Mouse (Mus musculus) CH12.LX (cell line): ENCODE results near the gene Anp32a. TPM values are rescaled to one million over a fixed set of nuclear protein-coding genes. Genes with fewer than 3 reads are reported as not detected.
A peak's percentile ranks its signal among the peaks of the same experiment; 100 is the strongest.

Experiments
- DNase-seq: peaks from one replicate; pipeline ENCODE4 v3.0.0-alpha.2; 2013; ENCODE audit errors: extremely low read depth
- H3K27ac ChIP-seq: 2 replicates; pipeline ENCODE4 v1.5.1; 2012; ENCODE audit warnings: low read depth, mild to moderate bottlenecking, control low read depth, moderate library complexity; ENCODE audit not compliant: insufficient read depth
- H3K27me3 ChIP-seq: replicated peaks from 2 replicates; pipeline ENCODE3; 2012; ENCODE audit warnings: inconsistent platforms
- H3K36me3 ChIP-seq, 2 experiments: replicated peaks in 1 of 2; 2 replicates each; pipeline versions ENCODE3 to v1.6.1; 2012; ENCODE audit warnings: inconsistent platforms in 1 of 2, low read length in 1 of 2, mild to moderate bottlenecking in 1 of 2, mixed read lengths in 1 of 2, moderate library complexity in 1 of 2; ENCODE audit not compliant: control insufficient read depth in 1 of 2, insufficient read depth in 1 of 2
- H3K4me1 ChIP-seq, 2 experiments: 2 replicates each; pipeline ENCODE4 v1.6.1; 2012; ENCODE audit warnings: inconsistent platforms in 1 of 2, moderate library complexity in 1 of 2; ENCODE audit not compliant: insufficient read depth in 2 of 2, control insufficient read depth in 1 of 2
- H3K4me2 ChIP-seq: 2 replicates; pipeline ENCODE4 v1.6.1; 2012; ENCODE audit warnings: low read depth, mild to moderate bottlenecking, control low read depth; ENCODE audit not compliant: poor library complexity, insufficient read depth, severe bottlenecking
- H3K4me3 ChIP-seq, 3 experiments: fragments of 150-350 bp in 1 of 3; sonication (generic) in 1 of 3; replicated peaks in 1 of 3; 2 replicates each; pipeline versions ENCODE3 to v1.5.1; 2011 to 2012; ENCODE audit warnings: low read depth in 2 of 3, low read length in 2 of 3, mild to moderate bottlenecking in 2 of 3, moderate library complexity in 2 of 3, control low read depth in 1 of 3, improper control_type of control experiment in 1 of 3, inconsistent platforms in 1 of 3, mixed read lengths in 1 of 3; ENCODE audit not compliant: poor library complexity in 1 of 3
- H3K79me2 ChIP-seq: replicated peaks from 2 replicates; pipeline ENCODE4 v1.6.1; 2012; ENCODE audit warnings: mild to moderate bottlenecking, moderate library complexity; ENCODE audit not compliant: control insufficient read depth, poor library complexity, insufficient read depth, severe bottlenecking; ENCODE audit errors: extremely low read depth
- H3K9ac ChIP-seq: 2 replicates; pipeline ENCODE4 v1.6.1; 2012; ENCODE audit warnings: low read depth, mild to moderate bottlenecking, control low read depth, moderate library complexity; ENCODE audit not compliant: insufficient read depth
- H3K9me3 ChIP-seq: replicated peaks from 2 replicates; pipeline ENCODE3; 2012; ENCODE audit warnings: low read length, inconsistent platforms, mixed read lengths
- BHLHE40 ChIP-seq: IDR thresholded peaks from 2 replicates; pipeline ENCODE4 v1.6.1; 2011; ENCODE audit warnings: mild to moderate bottlenecking, low read depth, low read length, improper control_type of control experiment
- CHD2 ChIP-seq: IDR thresholded peaks from 2 replicates; pipeline ENCODE4 v1.6.1; 2011; ENCODE audit warnings: low read length, improper control_type of control experiment
- EP300 ChIP-seq: IDR thresholded peaks from 2 replicates; pipeline ENCODE4 v1.6.1; 2011; ENCODE audit warnings: low read length, improper control_type of control experiment
- ETS1 ChIP-seq: conservative IDR thresholded peaks from 2 replicates; pipeline ENCODE4 v1.6.1; 2012; ENCODE audit warnings: low read depth, mild to moderate bottlenecking, inconsistent platforms, low read length, improper control_type of control experiment, moderate library complexity
- GABPA ChIP-seq: IDR thresholded peaks from 2 replicates; pipeline ENCODE4 v1.6.1; 2012; ENCODE audit warnings: low read depth, low read length, improper control_type of control experiment, inconsistent platforms; ENCODE audit not compliant: insufficient replicate concordance
- HCFC1 ChIP-seq: IDR thresholded peaks from 2 replicates; pipeline ENCODE4 v1.6.1; 2012; ENCODE audit warnings: low read depth, mild to moderate bottlenecking, inconsistent platforms, low read length, improper control_type of control experiment
- IRF4 ChIP-seq: IDR thresholded peaks from 2 replicates; pipeline ENCODE4 v1.6.1; 2014; ENCODE audit warnings: low read depth, mild to moderate bottlenecking, inconsistent platforms, low read length, improper control_type of control experiment
- JUN ChIP-seq: IDR thresholded peaks from 2 replicates; pipeline ENCODE4 v1.6.1; 2011; ENCODE audit warnings: low read depth, mild to moderate bottlenecking, low read length, improper control_type of control experiment, moderate library complexity; ENCODE audit not compliant: insufficient read depth
- JUND ChIP-seq: conservative IDR thresholded peaks from 2 replicates; pipeline ENCODE4 v1.6.1; 2011; ENCODE audit warnings: low read depth, low read length, improper control_type of control experiment
- KAT2A ChIP-seq: IDR thresholded peaks from 2 replicates; pipeline ENCODE4 v1.6.1; 2012; ENCODE audit warnings: low read length, improper control_type of control experiment, inconsistent platforms; ENCODE audit not compliant: insufficient replicate concordance
- MEF2A ChIP-seq: IDR thresholded peaks from 2 replicates; pipeline ENCODE4 v1.6.1; 2014; ENCODE audit warnings: low read depth, mild to moderate bottlenecking, inconsistent platforms, low read length, improper control_type of control experiment, borderline replicate concordance
- MYC ChIP-seq: IDR thresholded peaks from 2 replicates; pipeline ENCODE4 v1.6.1; 2011; ENCODE audit warnings: low read depth, mild to moderate bottlenecking, improper control_type of control experiment, low read length
- PAX5 ChIP-seq: IDR thresholded peaks from 2 replicates; pipeline ENCODE4 v1.6.1; 2012; ENCODE audit warnings: low read length, inconsistent platforms, mixed read lengths
- POLR2A ChIP-seq: IDR thresholded peaks from 2 replicates; pipeline ENCODE4 v1.6.1; 2011; ENCODE audit warnings: low read depth, mild to moderate bottlenecking, improper control_type of control experiment, low read length
- POLR2AphosphoS2 ChIP-seq: IDR thresholded peaks from 2 replicates; pipeline ENCODE4 v1.6.1; 2011; ENCODE audit warnings: low read depth, low read length, improper control_type of control experiment
- RAD21 ChIP-seq: IDR thresholded peaks from 2 replicates; pipeline ENCODE4 v1.6.1; 2011; ENCODE audit warnings: low read depth, mild to moderate bottlenecking, low read length, improper control_type of control experiment, moderate library complexity
- RCOR1 ChIP-seq: conservative IDR thresholded peaks from 2 replicates; pipeline ENCODE4 v1.6.1; 2012; ENCODE audit warnings: low read depth, mild to moderate bottlenecking, inconsistent platforms, low read length, improper control_type of control experiment
- SIN3A ChIP-seq: IDR thresholded peaks from 2 replicates; pipeline ENCODE4 v1.6.1; 2012; ENCODE audit warnings: low read length, improper control_type of control experiment, inconsistent platforms
- SMC3 ChIP-seq: IDR thresholded peaks from 2 replicates; pipeline ENCODE4 v1.6.1; 2011; ENCODE audit warnings: low read depth, low read length, improper control_type of control experiment
- TBP ChIP-seq: conservative IDR thresholded peaks from 2 replicates; pipeline ENCODE4 v1.6.1; 2011; ENCODE audit warnings: low read depth, low read length, improper control_type of control experiment
- TCF12 ChIP-seq: IDR thresholded peaks from 2 replicates; pipeline ENCODE4 v1.6.1; 2014; ENCODE audit warnings: low read depth, mild to moderate bottlenecking, inconsistent platforms, low read length, improper control_type of control experiment
- ZC3H11A ChIP-seq: IDR thresholded peaks from 2 replicates; pipeline ENCODE4 v1.6.1; 2012; ENCODE audit warnings: low read depth, mild to moderate bottlenecking, inconsistent platforms, low read length, improper control_type of control experiment
- ZMIZ1 ChIP-seq: IDR thresholded peaks from 2 replicates; pipeline ENCODE4 v1.6.1; 2012; ENCODE audit warnings: low read depth, mild to moderate bottlenecking, inconsistent platforms, low read length, improper control_type of control experiment
- ZNF384 ChIP-seq: IDR thresholded peaks from 2 replicates; pipeline ENCODE4 v1.6.1; 2012; ENCODE audit warnings: low read depth, low read length, improper control_type of control experiment, inconsistent platforms
- dilution Hi-C: fragments of 300-500 bp; cut with MboI; formaldehyde crosslinking; loops from 2 replicates; pipeline ENCODE4 v1.14.3; 2020; ENCODE audit warnings: low sequenced_read_pairs; ENCODE audit not compliant: extremely low pct_unique_long_range_greater_than_20kb, extremely low pct_ligation_motif_present
- in situ Hi-C: fragments of 300-500 bp; cut with MboI; formaldehyde crosslinking; loops from 3 replicates; pipeline ENCODE4 v1.14.3; 2019; ENCODE audit warnings: low sequenced_read_pairs, low pct_ligation_motif_present, low pct_unique_long_range_greater_than_20kb, mixed read lengths
- polyA plus RNA-seq: library from polyadenylated mRNA; unstranded; fragments of >175 nt; gene quantifications from 2 replicates; pipeline ENCODE4 v1.2.1, GENCODE M21; 2012; ENCODE audit warnings: low read depth; ENCODE audit not compliant: insufficient read length
- total RNA-seq, 2 experiments: library from RNA; depleted of rRNA; stranded (reverse); fragments of 300-350 nt in 1 of 2; fragments of >200 nt in 1 of 2; gene quantifications; 2 replicates each; pipeline ENCODE4 v1.2.3; 2012 to 2014

The Anp32a gene
- total and polyA plus RNA-seq, 3 experiments = 585 to 1,207 (median 869) TPM

GRCm38 (mm10) chr9:62377897-62378296 lies 36.8 kb downstream of the Anp32a start:
- Histone ChIP-seq H3K79me2 (peaks cover 31% of the 10 kb centered on the region), H3K9ac (no peak overlapping the region), H3K27me3 (no peaks in the 10 kb centered on the region), H3K4me3 (no peak overlapping the region), H3K36me3 (peaks cover 56 to 80% of the 10 kb centered on the region in 2 experiments), H3K4me1 (peaks cover 32 to 79% of the 10 kb centered on the region in 2 experiments), H3K27ac (no peak overlapping the region), H3K4me2 (no peak overlapping the region), H3K9me3 (no peaks in the 10 kb centered on the region)
- in situ Hi-C loops (no loop called here), dilution Hi-C loops (no loop called here)
- DNase-seq = no peak
- TF ChIP-seq MEF2A (peak; percentile 27; the same call in 1 of the 2 replicates), SIN3A (no peak), POLR2AphosphoS2 (no peak), RCOR1 (no peak), BHLHE40 (no peak), MYC (no peak), IRF4 (0 out of 2 replicates have a peak, but pooled peaks have one; percentile 9), PAX5 (no peak), EP300 (peak; percentile 52), HCFC1 (no peak), RAD21 (no peak), ZC3H11A (no peak), ZNF384 (no peak), ZMIZ1 (no peak), CHD2 (no peak), TBP (no peak)
- TF ChIP-seq, all 38 proteins: peak for 3

GRCm38 (mm10) chr9:62380351-62380750 lies 39.3 kb downstream of the Anp32a start:
- H3K4me2 ChIP-seq = no peak overlapping the region
- in situ Hi-C loops = no loop called here
- peaks cover 23 to 54% of the 10 kb centered on the region in 2 experiments for H3K4me1 ChIP-seq
- no peak for DNase-seq
- no peak overlapping the region for H3K9ac ChIP-seq
- no peaks in the 10 kb centered on the region for H3K27me3 ChIP-seq
- peaks cover 8% of the 10 kb centered on the region for H3K79me2 ChIP-seq
- H3K9me3 ChIP-seq = no peaks in the 10 kb centered on the region
- H3K36me3 ChIP-seq = peaks cover 37 to 57% of the 10 kb centered on the region in 2 experiments
- H3K27ac ChIP-seq = no peak overlapping the region
- TF ChIP-seq IRF4 (no peak), ETS1 (no peak), SMC3 (no peak), TCF12 (no peak), POLR2A (no peak), JUN (no peak), RAD21 (no peak), KAT2A (no peak), GABPA (no peak), MEF2A (no peak), BHLHE40 (no peak), ZC3H11A (no peak), JUND (no peak)
- dilution Hi-C loops = no loop called here
- H3K4me3 ChIP-seq = no peak overlapping the region
